Mouse (Mus musculus): ENCODE results near the gene C2cd4c. TPM values are rescaled to one million over a fixed set of nuclear protein-coding genes. Genes with fewer than 3 reads are reported as not detected.

C2cd4c gene
- polyA plus RNA-seq (2012; rRNA removed; ENCODE audit: low replicate concordance), result 0.84 and 1.1 TPM in 2 replicates

GRCm38 (mm10) chr10:79613578-79614304 is at the start of gene C2cd4c:
TSS of gene C2cd4c (minus strand) at chr10:79614025.

GRCm38 (mm10) chr10:79645711-79646110 is 31.9 kb upstream of the C2cd4c start, which contains the start of gene Odf3l2:
TSS of gene Odf3l2 (minus strand) at chr10:79645738.

GRCm38 (mm10) chr10:79637128-79638110 is 23.6 kb upstream of the C2cd4c start, which contains the start of gene Shc2:
TSS of gene Shc2 (minus strand) at chr10:79637918.

GRCm38 (mm10) chr10:79587061-79587751 is 26.6 kb downstream of the C2cd4c start, which contains the start of gene Theg:
TSS of gene Theg (minus strand) at chr10:79587331.

Other genes with a start within 250 kb of the C2cd4c start
- not detected in 2 replicates for gene Vmn2r83, start 145.3 kb downstream of the C2cd4c start, polyA plus RNA-seq (2012; rRNA removed; ENCODE audit: low replicate concordance)
- gene Plpp2, start 80.2 kb downstream of the C2cd4c start, polyA plus RNA-seq (2012; rRNA removed; ENCODE audit: low replicate concordance), result 227 and 464 TPM in 2 replicates
- 87.0 and 107 TPM in 2 replicates for gene Mier2, start 58.8 kb downstream of the C2cd4c start, polyA plus RNA-seq (2012; rRNA removed; ENCODE audit: low replicate concordance)
- gene Theg, start 26.7 kb downstream of the C2cd4c start, polyA plus RNA-seq (2012; rRNA removed; ENCODE audit: low replicate concordance), result not detected in 2 replicates
- 1.3 and 2.5 TPM in 2 replicates for gene Shc2, start 23.9 kb upstream of the C2cd4c start, polyA plus RNA-seq (2012; rRNA removed; ENCODE audit: low replicate concordance)
- not detected in 2 replicates for gene Odf3l2, start 31.7 kb upstream of the C2cd4c start, polyA plus RNA-seq (2012; rRNA removed; ENCODE audit: low replicate concordance)
- 6.5 and 9.9 TPM in 2 replicates for gene Madcam1, start 50.5 kb upstream of the C2cd4c start, polyA plus RNA-seq (2012; rRNA removed; ENCODE audit: low replicate concordance)
- gene Tpgs1, start 55.3 kb upstream of the C2cd4c start, polyA plus RNA-seq (2012; rRNA removed; ENCODE audit: low replicate concordance), result 80.2 and 108 TPM in 2 replicates
- 199 and 293 TPM in 2 replicates for gene Cdc34, start 68.2 kb upstream of the C2cd4c start, polyA plus RNA-seq (2012; rRNA removed; ENCODE audit: low replicate concordance)
- gene Gzmm, start 75.0 kb upstream of the C2cd4c start, polyA plus RNA-seq (2012; rRNA removed; ENCODE audit: low replicate concordance), result 0.37 TPM in 1 of 2 replicates, not detected in the other
- gene Bsg, start 90.5 kb upstream of the C2cd4c start, polyA plus RNA-seq (2012; rRNA removed; ENCODE audit: low replicate concordance), result 528 and 1,060 TPM in 2 replicates
- gene Hcn2, start 102.6 kb upstream of the C2cd4c start, polyA plus RNA-seq (2012; rRNA removed; ENCODE audit: low replicate concordance), result 8.5 and 24.2 TPM in 2 replicates
- gene Polrmt, start 132.6 kb upstream of the C2cd4c start, polyA plus RNA-seq (2012; rRNA removed; ENCODE audit: low replicate concordance), result 47.7 and 62.9 TPM in 2 replicates
- gene Fgf22, start 141.1 kb upstream of the C2cd4c start, polyA plus RNA-seq (2012; rRNA removed; ENCODE audit: low replicate concordance), result not detected in 2 replicates
- 161 and 229 TPM in 2 replicates for gene Rnf126, start 152.9 kb upstream of the C2cd4c start, polyA plus RNA-seq (2012; rRNA removed; ENCODE audit: low replicate concordance)
- gene Fstl3, start 163.2 kb upstream of the C2cd4c start, polyA plus RNA-seq (2012; rRNA removed; ENCODE audit: low replicate concordance), result 11.5 and 11.9 TPM in 2 replicates
- 0.27 and 0.59 TPM in 2 replicates for gene Prss57, start 176.9 kb upstream of the C2cd4c start, polyA plus RNA-seq (2012; rRNA removed; ENCODE audit: low replicate concordance)
- 17.2 and 27.7 TPM in 2 replicates for gene Palm, start 179.5 kb upstream of the C2cd4c start, polyA plus RNA-seq (2012; rRNA removed; ENCODE audit: low replicate concordance)
- gene Misp, start 207.0 kb upstream of the C2cd4c start, polyA plus RNA-seq (2012; rRNA removed; ENCODE audit: low replicate concordance), result 97.3 and 216 TPM in 2 replicates
- gene Ptbp1, start 240.4 kb upstream of the C2cd4c start, polyA plus RNA-seq (2012; rRNA removed; ENCODE audit: low replicate concordance), result 156 and 209 TPM in 2 replicates